Mouse (Mus musculus) telencephalon, adult 2 months (tissue): ENCODE results near the gene Gm2035.
"Not testable (repeated sequence)": the region's sequence is repeated elsewhere in the genome, so short reads cannot be mapped to it uniquely, and the experiment has no call there.

Source experiments
- DNase-seq: peaks from one replicate; pipeline ENCODE4 v3.0.0-alpha.2; 2011; ENCODE audit warnings: low read depth, low spot score

The Gm2035 gene

GRCm38 (mm10) chr12:87919721-87920120, at the start of gene Gm2035:
Gene Gm2035, minus strand, starts transcription at chr12:87919857.
- DNase-seq = not testable (repeated sequence)

- DNase-seq = not testable (repeated sequence)
Measured at GRCm38 (mm10) chr12:87953780-87954179, 34.1 kb upstream of the Gm2035 start, which contains the start of gene Gm2042. Gene Gm2042, plus strand, starts transcription at chr12:87954080.

GRCm38 (mm10) chr12:87895070-87895469, 24.6 kb downstream of the Gm2035 start, which contains the start of gene Gm2022:
Gene Gm2022, plus strand, starts transcription at chr12:87895370.
- not testable (repeated sequence) for DNase-seq

GRCm38 (mm10) chr12:87873772-87874171, 45.9 kb downstream of the Gm2035 start, which contains the start of gene Gm2016:
Gene Gm2016, plus strand, starts transcription at chr12:87874072.
- not testable (repeated sequence) for DNase-seq
